Mouse (Mus musculus) c-Kit-positive CD71-positive TER-119-negative erythroid progenitor cells, embryonic 14.5 days (primary cell): Measurements from ENCODE around the gene Nphp1.

ENCODE experiments used
- DNase-seq: peaks from one replicate; pipeline ENCODE4 v3.0.0-alpha.2; 2013; ENCODE audit warnings: low read depth

Nphp1 gene

GRCm38 (mm10) chr2:127788440-127789116, at the start of gene Nphp1:
Gene Nphp1 (minus strand): TSS chr2:127788897.
- DNase-seq = peak; percentile 74

DNA sequence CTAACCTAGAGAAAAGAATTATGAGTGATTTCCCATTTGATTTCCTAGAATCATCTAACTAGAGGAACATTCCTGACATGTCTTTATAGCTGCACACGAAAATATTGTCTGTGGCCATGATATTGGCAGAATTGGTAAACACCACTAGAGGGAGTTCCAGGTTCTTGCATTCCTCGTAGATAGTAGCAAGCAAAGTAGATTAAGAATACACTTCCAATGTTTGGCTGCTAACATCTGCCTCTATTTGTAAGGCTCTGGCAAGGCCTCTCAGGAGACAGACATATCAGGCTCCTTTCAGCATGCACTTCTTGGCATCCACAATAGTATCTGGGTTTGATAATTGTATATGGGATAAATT, 44.1 kb upstream of the Nphp1 start:
- peak; percentile 68 for DNase-seq

GRCm38 (mm10) chr2:127832103-127832832, 43.6 kb upstream of the Nphp1 start:
- no peak for DNase-seq

DNA sequence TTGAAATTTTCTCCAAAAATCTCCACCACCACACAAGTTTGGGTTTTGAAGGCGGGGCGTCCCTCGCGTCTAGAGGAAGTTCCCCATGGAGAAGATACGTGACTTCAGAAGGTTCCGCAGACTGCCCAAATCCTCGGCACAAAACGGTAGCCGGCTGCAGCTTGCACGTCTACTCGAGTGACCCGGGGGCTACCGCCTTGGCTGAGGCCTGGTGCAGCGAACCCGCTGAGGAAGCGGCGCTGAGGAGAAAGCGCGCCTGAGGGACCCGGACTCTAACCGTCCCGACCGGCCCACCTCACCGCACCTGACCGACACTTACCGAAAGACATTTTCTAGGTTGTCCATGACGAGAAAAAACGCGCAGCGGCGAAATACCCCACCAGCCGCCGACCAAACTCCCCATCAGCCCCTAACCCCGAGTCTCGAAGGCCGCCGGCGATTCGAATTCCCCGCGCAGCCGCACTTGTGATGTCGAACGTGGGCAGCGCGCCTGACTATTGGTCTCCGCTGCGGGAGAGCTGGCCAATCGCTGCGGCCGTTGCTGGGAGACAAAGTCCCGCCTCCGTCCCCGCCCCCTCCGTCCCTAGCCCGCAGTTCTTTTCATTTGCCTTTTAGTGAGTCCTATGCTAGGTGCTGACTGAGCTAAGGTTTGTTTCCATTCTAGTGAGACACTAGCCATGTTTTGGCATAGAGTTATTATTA, 42.9 kb upstream of the Nphp1 start, which contains the start of gene Bub1:
Gene Bub1, minus strand, starts transcription at position 465 of the 702 bp plus-strand sequence.
- DNase-seq = peak; percentile 80

GRCm38 (mm10) chr2:127791919-127792603, 3.4 kb upstream of the Nphp1 start, which contains the start of gene Mtln:
Gene Mtln (minus strand): TSS chr2:127792488.
- DNase-seq = peak; percentile 86

DNA sequence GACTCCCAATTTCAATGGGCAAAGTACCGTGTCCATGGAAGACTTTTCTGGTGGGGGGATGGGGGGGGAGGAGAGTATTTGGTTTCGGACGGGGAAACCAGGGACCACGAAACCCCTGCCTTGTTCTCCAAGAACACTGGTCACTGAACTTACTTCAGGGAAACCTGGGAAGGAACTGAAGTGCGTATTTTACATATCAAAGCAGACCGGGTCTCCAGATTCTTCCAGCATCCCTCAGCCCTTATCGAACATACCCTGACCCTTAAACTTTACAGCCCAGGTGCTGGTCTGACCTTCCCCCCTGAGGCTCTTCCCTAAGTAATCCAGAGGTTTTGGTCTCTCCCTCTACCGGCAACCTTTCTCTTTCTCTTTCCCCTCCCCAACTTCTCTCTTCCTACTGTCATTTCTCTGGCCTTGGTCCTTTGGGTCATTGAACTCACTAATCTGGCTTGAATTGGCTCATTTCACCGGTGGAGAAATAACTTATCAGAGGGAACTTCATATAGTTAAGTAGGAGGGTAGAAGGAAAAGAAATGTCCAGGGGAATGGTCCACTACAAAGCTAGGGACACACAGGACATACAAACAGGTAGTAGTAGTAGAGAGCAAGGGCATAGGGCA, 1.1 kb upstream of the Nphp1 start:
- DNase-seq = no peak

GRCm38 (mm10) chr2:127789138-127789537, 441 bp upstream of the Nphp1 start:
- DNase-seq = no peak

GRCm38 (mm10) chr2:127787226-127787625, 1.5 kb downstream of the Nphp1 start:
- DNase-seq = no peak

DNA sequence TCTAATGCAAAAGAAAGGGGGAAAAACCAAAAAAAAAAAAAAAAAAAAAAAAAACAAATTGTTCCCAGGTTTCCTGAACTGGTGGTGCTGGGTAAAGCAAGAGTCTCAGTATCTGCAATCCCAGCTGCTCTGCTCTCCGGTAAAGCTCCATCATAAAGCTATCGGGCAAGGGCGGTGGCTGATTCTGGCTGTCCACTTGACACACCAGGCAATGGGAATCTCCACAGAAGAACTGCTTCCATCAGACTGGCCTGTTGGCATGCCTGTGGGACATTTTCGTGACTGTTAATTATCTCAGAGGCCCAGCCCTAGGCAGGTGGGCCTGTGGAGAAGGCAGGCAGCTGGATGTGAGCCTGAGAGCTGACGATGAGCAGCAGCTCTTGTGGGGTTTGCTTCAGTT, 10.2 kb downstream of the Nphp1 start:
- no peak for DNase-seq

DNA sequence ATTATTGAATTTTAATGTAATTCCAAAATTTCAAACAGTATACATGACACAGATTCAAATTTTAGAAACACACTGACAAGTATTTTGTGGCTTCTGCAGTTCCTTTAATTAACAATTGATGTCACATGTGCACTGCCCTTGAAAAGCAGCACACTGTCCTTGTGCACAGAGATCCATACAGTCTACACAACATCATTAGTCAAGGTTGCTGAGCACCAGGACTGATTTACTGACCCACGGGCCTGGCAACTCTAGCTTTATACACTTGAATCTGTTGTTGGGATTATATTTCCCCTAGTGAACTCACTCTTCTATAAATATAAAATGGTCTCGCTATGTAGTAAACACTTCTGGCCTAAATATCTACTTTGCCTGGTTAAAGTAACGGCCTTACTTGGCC, 13.7 kb downstream of the Nphp1 start:
- DNase-seq = no peak

DNA sequence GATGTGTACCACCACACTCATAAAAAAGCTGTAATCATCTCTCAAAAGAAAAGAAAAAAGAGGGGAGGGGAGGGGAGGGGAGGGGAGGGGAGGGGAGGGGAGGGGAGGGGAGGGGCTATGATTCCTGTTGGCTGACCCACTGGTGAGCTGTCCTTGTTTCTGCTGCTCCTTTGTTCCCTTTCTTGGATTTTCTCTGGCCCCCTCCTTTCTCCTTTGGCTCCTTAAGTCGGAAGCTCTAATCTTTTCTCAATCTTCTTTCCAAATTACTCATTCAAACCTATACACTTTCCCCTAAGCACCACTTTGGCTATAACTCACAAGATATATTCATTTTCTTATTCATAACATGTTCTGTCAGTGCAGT, 14.1 kb downstream of the Nphp1 start:
- no peak for DNase-seq

- no peak for DNase-seq
Observed at GRCm38 (mm10) chr2:127773938-127774577, 14.6 kb downstream of the Nphp1 start.

- DNase-seq = no peak
Observed at GRCm38 (mm10) chr2:127761587-127761986, 27.1 kb downstream of the Nphp1 start.

DNA sequence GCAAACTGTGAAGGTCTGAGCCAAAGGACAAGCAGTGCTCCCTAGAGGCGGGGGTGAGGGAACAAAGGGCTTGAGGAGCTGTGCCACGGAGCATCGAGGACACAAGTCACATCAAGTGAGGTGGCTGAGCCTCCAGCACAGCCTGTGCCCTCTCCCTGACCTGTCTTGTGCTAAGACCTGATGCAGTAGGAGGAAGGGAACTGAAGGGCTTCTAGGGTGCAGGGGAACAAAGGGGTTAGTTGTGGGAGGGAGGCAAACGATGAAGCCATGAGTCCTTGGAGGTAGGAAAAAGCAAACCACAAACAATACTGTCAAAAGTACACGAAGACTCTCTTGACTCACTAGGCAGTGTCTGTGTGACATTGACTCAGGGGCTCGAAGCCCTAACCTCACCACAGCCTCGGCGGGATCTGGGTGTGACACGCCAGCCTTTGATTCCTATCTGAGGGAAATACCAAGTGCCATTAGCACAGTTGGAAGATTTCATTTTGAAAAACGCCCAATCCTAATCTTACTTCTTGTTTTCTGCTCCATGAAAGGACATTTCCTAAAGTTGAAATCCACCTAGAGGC, 28.2 kb downstream of the Nphp1 start:
- DNase-seq = no peak

DNA sequence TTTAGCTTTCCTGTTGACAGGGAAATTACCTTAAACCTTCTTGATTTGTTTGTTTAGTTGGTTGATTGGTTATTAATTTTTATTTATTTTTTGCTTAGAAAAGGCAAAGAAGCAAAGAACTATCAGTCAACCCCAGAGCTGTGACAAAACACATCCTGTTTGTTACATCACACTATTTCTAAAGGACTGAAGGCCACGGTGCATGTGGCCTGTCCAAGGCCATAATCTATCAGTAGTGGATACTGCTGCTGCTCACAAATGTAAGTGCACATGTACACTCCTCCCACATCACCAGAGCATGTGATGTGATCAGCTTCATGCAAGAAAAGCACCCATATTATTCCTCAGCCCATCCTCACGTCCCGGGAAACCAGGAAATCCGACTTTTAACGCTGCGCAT, 28.7 kb downstream of the Nphp1 start:
- DNase-seq = no peak

DNA sequence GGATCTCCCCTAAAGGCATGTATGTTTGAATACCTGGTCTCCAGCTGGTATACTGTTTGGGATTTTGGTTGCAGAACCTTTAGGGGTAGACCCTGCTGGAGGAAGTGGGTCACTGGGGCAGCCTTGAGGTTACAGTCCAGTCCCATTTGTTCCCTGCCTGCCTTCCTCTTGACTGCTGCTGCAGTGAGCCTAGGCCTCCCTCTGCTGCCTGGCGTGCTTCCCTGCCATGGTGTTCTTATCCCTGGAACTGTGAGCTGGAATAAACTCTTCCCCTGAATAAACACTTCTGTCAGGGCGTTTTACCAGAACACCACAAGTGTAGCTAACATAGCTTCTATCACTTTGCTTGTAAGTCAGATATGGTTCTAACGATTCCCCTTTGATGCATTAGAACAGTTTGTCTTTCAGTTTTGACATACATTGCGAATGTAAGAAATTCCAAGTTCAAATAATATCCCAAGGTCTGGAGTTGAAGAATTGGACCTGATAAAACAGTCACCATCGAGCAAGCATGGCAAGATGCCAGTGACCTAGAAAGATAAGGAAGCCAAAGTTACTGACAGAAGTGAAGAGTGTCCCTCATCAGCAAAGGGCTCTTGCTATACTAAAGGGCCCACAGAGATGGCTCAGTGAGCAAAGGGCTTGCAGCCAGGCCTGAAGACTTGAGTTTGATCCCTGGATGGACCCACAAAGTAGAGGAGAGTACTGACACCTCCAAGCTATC, 29.4 kb downstream of the Nphp1 start:
- DNase-seq = no peak

GRCm38 (mm10) chr2:127757171-127757570, 31.5 kb downstream of the Nphp1 start:
- no peak for DNase-seq

GRCm38 (mm10) chr2:127754113-127754512, 34.6 kb downstream of the Nphp1 start:
- no peak for DNase-seq

- no peak for DNase-seq
Observed at GRCm38 (mm10) chr2:127751849-127752610, 36.7 kb downstream of the Nphp1 start.

DNA sequence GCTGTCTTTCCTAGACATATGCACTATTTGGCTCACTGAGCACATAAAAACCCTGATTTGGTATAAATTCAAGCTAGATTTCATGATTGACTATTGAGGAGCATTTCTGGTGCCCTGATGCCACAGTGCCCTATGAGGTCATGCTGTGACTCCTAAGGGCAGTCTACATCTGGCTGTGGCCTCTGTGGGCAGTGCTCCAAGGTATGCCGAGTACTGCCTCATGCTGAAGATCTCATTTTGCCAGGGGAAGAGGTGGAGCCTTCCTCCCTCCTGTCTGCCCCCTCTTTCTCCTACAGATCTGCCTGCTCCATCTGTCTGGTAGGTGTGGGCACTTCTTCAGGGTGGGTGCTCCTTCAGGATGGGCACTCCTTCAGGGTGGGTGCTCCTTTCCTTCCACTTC, 39.3 kb downstream of the Nphp1 start:
- DNase-seq = no peak
